Mouse (Mus musculus) kidney, adult 11 months (tissue): ENCODE data around the gene Ccdc12.
"Not testable (repeated sequence)": the region's sequence is repeated elsewhere in the genome, so short reads cannot be mapped to it uniquely, and the experiment has no call there.

Experiments used
- DNase-seq: peaks from one replicate; pipeline ENCODE4 v3.0.0; 2022

The Ccdc12 gene

DNA sequence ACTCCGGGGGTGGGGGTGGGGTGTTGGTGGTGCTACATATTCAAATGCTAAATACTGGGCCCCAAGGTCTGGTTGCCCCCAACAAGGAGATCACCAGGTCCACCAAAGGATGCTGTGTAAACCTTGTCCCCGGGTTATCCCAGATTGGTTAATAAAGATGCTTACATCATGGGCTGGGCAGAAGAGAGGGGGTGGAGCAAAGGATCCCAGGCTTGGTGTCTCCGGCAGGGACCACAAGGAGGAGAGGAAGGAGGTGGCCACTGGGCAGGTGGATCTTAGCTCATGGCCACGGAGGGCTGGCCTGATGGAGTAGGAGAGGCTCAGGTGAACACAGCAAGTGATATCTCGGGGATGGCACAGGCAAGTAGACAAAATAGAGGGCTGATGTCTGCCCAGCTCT is 22.6 kb downstream of the Ccdc12 start:
- DNase-seq: no peak

- DNase-seq: no peak
Observed at GRCm38 (mm10) chr9:110680736-110681507, 24.6 kb downstream of the Ccdc12 start.

- DNase-seq: no peak
Observed at GRCm38 (mm10) chr9:110681817-110682216, 25.5 kb downstream of the Ccdc12 start.

DNA sequence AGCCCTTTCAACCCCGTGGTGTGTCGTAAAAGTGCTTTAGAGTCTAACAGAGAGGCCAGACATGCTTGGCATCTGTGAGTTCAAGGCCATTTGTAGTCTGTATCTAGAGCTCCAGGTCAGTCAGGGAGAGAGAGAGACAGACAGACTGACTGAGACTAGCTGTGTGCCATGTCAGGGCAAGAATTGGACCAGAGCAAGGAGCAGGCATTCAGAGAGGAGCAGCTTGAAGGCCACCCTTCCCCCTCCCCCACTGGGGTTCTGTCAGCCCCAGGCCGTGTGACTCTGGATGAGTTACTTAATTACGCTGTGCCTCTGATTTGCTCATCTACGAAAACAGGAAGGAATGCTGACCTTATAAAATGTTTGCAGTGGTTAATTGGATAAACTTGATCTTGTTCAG is 26.0 kb downstream of the Ccdc12 start:
- no peak for DNase-seq

DNA sequence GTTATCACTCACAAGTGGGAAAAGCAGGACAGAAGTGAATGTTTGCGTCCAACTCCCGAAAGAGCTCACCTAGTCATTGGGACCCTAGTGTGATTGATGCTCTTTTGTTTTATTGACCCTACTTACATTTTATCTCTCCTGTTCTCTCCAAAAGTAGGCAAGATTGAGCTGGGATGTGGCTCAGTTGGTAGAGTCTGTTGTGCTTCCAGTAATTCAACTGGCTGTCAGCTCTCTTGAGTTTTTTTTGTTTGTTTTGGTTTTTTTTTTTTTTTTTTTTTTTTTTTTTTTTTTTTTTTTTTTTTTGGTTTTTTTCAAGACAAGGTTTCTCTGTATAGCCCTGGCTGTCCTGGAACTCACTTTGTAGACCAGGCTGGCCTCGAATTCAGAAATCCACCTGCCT is 26.4 kb downstream of the Ccdc12 start:
- DNase-seq: not testable (repeated sequence)

GRCm38 (mm10) chr9:110683574-110684099 is 27.3 kb downstream of the Ccdc12 start:
- DNase-seq: peak; percentile 89

- DNase-seq: peak; percentile 95
Observed at GRCm38 (mm10) chr9:110684100-110684831, 28.0 kb downstream of the Ccdc12 start.

DNA sequence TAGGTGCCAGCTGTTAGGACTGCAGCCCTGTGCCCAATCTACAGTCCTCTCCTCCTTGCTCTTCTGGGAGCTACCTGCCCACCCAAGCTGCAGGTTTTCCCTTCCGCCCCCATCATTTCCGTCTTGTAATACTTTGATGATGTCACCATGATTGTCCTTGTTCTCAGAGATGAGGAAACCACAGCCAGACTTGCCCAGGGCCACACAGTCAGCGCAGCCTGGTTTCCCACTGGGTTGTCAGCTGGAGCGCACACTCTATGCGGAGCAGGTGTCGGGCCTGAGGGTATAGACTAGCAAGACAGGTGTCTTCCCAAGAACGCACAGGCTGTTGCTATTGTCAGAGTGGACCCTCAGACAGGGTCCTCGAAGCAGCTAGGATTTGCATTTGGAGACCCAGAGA is 28.9 kb downstream of the Ccdc12 start:
- no peak for DNase-seq

DNA sequence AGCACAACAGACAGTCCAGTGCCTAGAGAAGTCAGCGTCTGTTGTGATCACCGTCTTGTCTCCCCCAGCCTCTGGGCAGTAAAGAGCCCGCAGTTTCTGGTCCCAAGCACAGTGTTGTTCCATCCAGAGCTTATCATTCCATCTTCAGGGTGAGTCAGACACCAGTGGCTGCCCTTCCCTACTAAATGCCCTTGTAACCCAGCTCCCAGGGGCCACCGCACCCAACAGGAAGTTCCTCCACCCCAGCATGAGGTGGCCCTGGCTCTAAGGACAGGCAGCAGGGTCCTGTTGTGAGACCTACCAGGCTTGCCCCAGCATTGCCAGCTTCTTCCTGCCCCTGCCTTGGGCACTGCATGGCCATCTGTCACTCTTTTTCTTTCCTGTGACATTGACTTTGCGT is 29.3 kb downstream of the Ccdc12 start:
- no peak for DNase-seq

- no peak for DNase-seq
Observed at GRCm38 (mm10) chr9:110686472-110686871, 30.2 kb downstream of the Ccdc12 start.

GRCm38 (mm10) chr9:110687061-110687460 is 30.8 kb downstream of the Ccdc12 start:
- no peak for DNase-seq

GRCm38 (mm10) chr9:110687846-110688245 is 31.5 kb downstream of the Ccdc12 start:
- DNase-seq: no peak

DNA sequence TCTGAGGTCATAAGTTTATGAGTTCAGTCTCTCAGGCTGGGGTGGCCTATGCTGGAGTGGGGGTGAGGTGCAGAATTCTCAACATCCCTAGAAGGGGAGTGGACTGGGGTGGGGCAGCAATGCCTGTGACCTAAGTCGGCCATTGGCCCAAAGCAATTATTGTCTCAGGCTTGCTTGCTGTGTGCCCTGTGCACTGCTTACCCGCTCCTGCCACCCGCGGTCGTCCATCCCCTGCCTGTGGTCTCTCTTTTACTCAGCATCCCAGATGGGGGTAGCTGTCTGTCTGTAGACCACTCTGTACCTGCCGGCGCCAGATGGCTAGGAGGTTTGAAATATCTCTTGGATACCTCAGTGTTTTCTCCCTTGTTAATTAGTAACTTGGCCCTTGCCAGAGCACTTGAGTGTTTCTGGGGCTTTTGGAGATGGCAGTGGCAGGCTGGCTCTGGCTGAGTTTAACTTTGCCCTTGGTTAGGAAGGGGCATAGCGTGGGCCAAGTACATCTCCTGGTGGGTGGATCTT is 33.0 kb downstream of the Ccdc12 start:
- DNase-seq: peak; percentile 93

- no peak for DNase-seq
Observed at GRCm38 (mm10) chr9:110695165-110695755, 39.0 kb downstream of the Ccdc12 start.

DNA sequence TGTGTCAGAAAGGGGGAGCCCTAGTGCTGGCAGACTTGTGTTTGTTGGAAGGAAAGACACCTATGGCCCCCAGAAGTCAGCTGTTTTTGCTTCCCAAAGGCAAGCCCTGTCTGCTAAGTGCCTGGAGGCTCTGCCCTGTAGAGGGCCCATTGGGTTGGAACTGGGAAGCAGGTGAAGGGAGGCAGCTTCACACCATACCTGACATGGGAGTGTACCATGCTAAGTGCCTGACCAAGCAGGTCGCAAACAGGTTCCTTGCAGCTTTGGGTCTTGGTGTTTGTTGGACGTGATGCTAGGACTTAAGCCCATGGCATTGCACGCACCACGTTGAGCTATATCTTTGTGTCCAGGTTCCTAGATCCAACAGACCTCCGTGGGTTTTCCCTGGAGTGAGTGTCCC is 40.1 kb downstream of the Ccdc12 start:
- DNase-seq: no peak

- DNase-seq: no peak
Observed at GRCm38 (mm10) chr9:110697465-110697864, 41.2 kb downstream of the Ccdc12 start.

DNA sequence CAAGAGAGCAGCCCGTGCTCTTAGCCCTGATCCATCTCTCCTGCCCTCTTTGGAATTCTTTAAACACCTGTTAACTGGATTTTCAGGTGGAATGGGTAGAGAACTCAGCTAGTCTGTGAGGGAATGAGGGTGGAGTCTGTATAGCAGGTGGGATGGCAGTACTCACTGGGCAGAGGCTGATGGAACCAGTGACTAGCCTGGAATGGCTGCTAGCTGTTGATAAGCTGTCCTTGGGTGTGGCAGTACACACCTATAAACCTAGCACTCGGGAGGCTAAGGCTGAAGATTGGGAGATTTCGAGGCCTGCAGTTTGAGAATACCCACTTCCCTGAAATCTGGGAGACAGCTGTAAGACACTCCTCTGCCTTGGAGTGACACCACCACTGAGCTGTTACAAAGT is 43.3 kb downstream of the Ccdc12 start:
- no peak for DNase-seq

- DNase-seq: no peak
Observed at GRCm38 (mm10) chr9:110701114-110702032, 45.1 kb downstream of the Ccdc12 start.

GRCm38 (mm10) chr9:110702848-110703247 is 46.5 kb downstream of the Ccdc12 start:
- no peak for DNase-seq

DNA sequence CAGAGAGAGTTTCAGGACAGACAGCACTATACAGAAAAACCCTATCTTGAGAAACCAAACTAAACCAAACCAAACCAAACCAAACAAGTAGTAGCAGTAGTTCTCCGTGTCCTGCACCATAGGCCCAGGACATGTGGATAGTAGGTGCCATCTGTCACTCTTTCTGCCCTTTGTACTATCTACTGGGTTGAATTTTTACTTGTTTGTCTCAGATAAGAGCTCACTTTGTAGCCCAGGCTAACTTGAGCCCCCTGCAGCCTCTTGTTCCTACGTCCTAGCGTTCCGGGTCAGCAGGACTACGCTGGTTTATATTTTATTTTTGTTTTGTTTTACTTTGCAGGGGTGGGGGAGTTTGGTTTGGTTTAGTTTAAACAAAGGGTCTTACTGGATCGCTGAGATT is 47.6 kb downstream of the Ccdc12 start:
- no peak for DNase-seq

DNA sequence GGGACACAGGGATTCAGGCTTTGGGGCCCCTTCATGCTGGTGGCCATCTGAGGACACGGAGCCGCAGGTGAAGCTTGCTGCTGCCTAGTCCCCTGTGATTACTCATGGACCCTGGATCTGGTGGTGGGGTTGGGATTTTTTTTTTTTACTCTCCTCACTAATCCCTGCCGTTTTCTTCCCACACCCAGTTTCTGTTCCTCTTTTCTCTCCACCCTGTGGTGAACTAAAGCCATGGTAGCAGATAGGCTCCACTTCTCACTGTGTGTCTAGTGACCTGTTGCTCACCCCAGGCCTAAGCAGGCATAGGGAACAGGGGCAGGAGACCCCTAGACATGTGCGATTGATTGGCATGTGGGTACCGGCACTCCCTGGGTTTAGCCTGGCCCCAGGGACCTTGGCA is 50.5 kb downstream of the Ccdc12 start:
- no peak for DNase-seq

DNA sequence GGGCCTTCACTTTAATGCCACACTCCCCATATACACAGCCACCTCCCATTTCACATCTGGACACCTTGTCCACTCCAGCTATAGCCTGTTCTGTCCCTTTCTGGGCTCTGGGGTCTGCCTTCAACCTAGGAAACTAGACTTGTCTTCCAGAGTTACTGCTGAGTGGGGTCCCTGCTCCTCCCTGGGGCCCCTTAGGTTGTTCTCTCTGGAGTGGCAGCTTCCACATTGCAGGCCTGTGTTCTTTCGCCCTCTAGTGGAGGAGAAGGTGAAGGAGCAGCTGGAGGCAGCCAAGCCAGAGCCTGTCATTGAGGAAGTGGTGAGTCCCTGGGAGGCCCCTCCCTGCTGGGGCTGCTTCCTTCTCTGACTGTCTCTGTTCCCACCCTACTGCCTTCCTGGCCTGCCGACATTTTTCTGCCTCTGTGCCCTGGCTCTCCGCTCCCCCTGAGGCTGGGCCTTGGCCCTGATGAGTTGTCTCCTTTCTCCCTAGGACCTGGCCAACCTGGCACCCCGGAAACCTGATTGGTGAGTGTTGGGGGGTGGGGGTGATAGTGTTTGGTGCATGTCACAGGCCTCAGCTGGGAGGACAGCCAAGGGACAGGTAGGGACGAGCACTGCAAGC is 53.4 kb downstream of the Ccdc12 start:
- DNase-seq: peak; percentile 82
